Mouse (Mus musculus): ENCODE measurements around the gene 9930111J21Rik1. TPM values are rescaled to one million over a fixed set of nuclear protein-coding genes. Genes with fewer than 3 reads are reported as not detected.
"Not testable (repeated sequence)": the region's sequence is repeated elsewhere in the genome, so short reads cannot be mapped to it uniquely, and the experiment has no call there.

The 9930111J21Rik1 gene
- polyA plus RNA-seq, 1 experiment from 2014 or later = 0.45 TPM

DNA sequence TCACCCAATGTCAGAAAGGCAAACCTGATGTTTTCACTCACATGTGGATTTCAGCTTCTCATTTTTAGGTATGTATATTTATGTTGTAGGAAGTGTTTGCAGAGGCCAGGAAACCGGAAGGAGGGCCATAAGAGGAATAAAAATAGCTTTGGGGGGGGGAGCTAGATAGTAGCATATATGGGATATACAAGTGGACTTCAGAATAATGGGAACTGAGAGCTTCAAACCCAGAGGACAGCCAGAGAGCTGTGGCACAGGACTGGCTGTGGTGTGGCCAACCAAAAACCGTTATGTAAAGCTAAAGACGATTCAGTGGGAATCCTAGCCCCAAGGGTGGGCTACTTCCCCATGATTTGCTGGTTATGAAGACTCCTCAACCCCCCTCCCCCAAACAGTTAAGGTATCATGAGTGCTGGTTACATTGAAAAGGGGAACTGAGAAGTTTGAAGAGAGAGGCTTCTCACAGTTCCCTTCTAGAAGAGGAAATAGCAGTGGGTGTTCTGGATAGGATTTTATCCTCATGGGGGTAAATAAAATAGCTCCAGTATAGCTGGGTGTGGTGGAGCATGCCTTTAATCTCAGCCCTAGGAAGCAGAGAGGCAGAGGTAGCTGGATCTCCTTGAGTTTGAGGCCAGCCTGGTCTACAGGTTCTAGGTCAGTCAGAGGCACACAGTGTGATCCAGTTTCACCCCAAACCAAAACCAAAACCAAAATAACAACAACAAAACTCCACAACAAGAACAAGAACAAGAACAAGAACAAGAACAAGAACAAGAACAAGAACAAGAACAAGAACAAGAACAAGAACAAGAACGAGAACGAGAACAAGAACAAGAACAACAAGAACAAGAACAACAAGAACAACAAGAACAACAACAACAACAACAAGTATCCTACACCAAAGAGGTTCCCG lies 78.3 kb downstream of the 9930111J21Rik1 start:
- not testable (repeated sequence) for H3K27me3 ChIP-seq (ENCODE audit: poor library complexity, severe bottlenecking); H3K36me3 ChIP-seq (replicated peaks); H3K27ac ChIP-seq; DNase-seq (ENCODE audit: extremely low spot score, low spot score); H3K9me3 ChIP-seq; H3K4me1 ChIP-seq; H3K4me3 ChIP-seq
- WGBS = 82% methylated on average over 6 of the region's 6 CpGs

DNA sequence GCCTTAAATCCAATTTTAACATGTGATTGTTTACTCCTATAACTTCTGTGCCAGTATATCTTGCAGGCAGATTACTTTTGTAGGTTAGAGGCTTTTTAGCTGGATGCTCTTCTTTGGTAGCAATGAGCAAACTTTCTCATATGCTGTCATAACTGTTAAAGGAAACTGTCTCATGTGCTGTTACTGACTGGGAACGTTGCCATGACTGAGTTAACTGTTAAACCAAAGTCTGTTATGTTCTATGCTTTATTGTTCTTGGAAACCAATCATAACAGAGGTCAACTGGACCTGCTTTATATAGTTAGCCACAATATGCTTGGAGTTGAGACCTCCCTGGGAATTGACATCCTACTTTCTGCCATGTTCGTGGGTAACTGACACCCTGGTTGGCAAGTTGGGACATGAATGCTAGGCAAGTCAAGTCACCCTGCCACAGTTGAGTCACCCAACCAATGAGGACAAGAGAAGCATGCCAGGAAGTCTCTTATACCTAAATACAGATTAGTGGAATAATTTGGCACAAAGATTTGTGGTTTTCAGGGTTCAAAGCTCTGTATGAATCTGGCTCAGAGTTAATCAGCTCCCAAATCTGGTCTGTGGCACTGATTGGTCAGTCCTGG lies 80.3 kb downstream of the 9930111J21Rik1 start:
- DNase-seq (ENCODE audit: extremely low spot score, low spot score) = no peak
- Histone ChIP-seq H3K9me3 (no peaks in the 10 kb centered on the region), H3K27me3 (ENCODE audit: poor library complexity, severe bottlenecking) (no peaks in the 10 kb centered on the region), H3K4me3 (no peak overlapping the region), H3K36me3 (replicated peaks) (no peaks in the 10 kb centered on the region), H3K27ac (no peak overlapping the region), H3K4me1 (no peaks in the 10 kb centered on the region)
- WGBS = 72% methylated on average over 2 of the region's 2 CpGs

Other genes starting within 250 kb of the 9930111J21Rik1 start
- 850 and 861 TPM in 2 replicates for gene Rack1, start 179.1 kb downstream of the 9930111J21Rik1 start, polyA plus RNA-seq (2016; fragmentation: Nextera tagmentation; extraction: Ambion mirVana)
- gene Trim41, start 162.0 kb downstream of the 9930111J21Rik1 start, polyA plus RNA-seq (2016; fragmentation: Nextera tagmentation; extraction: Ambion mirVana) = 4.0 and 4.6 TPM in 2 replicates
- 0.07 and 0.31 TPM in 2 replicates for gene Trim7, start 153.3 kb downstream of the 9930111J21Rik1 start, polyA plus RNA-seq (2016; fragmentation: Nextera tagmentation; extraction: Ambion mirVana)
- gene Gm12184, start 152.7 kb downstream of the 9930111J21Rik1 start, polyA plus RNA-seq (2016; fragmentation: Nextera tagmentation; extraction: Ambion mirVana) = 2.3 and 4.3 TPM in 2 replicates
- gene Irgm1, start 107.7 kb downstream of the 9930111J21Rik1 start, polyA plus RNA-seq (2016; fragmentation: Nextera tagmentation; extraction: Ambion mirVana) = 1.2 and 1.6 TPM in 2 replicates
- gene Gm5431, start 77.2 kb downstream of the 9930111J21Rik1 start, polyA plus RNA-seq (2016; fragmentation: Nextera tagmentation; extraction: Ambion mirVana) = 0.06 TPM in 1 of 2 replicates, not detected in the other
- gene Psme2b, start 33.2 kb downstream of the 9930111J21Rik1 start, polyA plus RNA-seq (2016; fragmentation: Nextera tagmentation; extraction: Ambion mirVana) = 1.4 and 1.5 TPM in 2 replicates
- gene Olfr56, start 509 bp downstream of the 9930111J21Rik1 start, polyA plus RNA-seq (2016; fragmentation: Nextera tagmentation; extraction: Ambion mirVana) = not detected in 2 replicates
- gene Gm12185, start 12.8 kb upstream of the 9930111J21Rik1 start, polyA plus RNA-seq (2016; fragmentation: Nextera tagmentation; extraction: Ambion mirVana) = not detected in 2 replicates
- gene Tgtp1, start 14.8 kb upstream of the 9930111J21Rik1 start, polyA plus RNA-seq (2016; fragmentation: Nextera tagmentation; extraction: Ambion mirVana) = not detected in 2 replicates
- gene 9930111J21Rik2, start 71.8 kb upstream of the 9930111J21Rik1 start, polyA plus RNA-seq (2016; fragmentation: Nextera tagmentation; extraction: Ambion mirVana) = 0.12 and 0.32 TPM in 2 replicates
- not detected in 2 replicates for gene Tgtp2, start 84.8 kb upstream of the 9930111J21Rik1 start, polyA plus RNA-seq (2016; fragmentation: Nextera tagmentation; extraction: Ambion mirVana)
- gene Ifi47, start 97.2 kb upstream of the 9930111J21Rik1 start, polyA plus RNA-seq (2016; fragmentation: Nextera tagmentation; extraction: Ambion mirVana) = 0.12 and 0.62 TPM in 2 replicates
- not detected in 2 replicates for gene Olfr1396, start 135.5 kb upstream of the 9930111J21Rik1 start, polyA plus RNA-seq (2016; fragmentation: Nextera tagmentation; extraction: Ambion mirVana)
- not detected in 2 replicates for gene Olfr1395, start 162.9 kb upstream of the 9930111J21Rik1 start, polyA plus RNA-seq (2016; fragmentation: Nextera tagmentation; extraction: Ambion mirVana)
- gene Olfr1394, start 175.0 kb upstream of the 9930111J21Rik1 start, polyA plus RNA-seq (2016; fragmentation: Nextera tagmentation; extraction: Ambion mirVana) = not detected in 2 replicates
- 0.07 and 0.14 TPM in 2 replicates for gene Btnl9, start 207.8 kb upstream of the 9930111J21Rik1 start, polyA plus RNA-seq (2016; fragmentation: Nextera tagmentation; extraction: Ambion mirVana)
- 42.3 and 49.2 TPM in 2 replicates for gene Zfp62, start 223.9 kb upstream of the 9930111J21Rik1 start, polyA plus RNA-seq (2016; fragmentation: Nextera tagmentation; extraction: Ambion mirVana)